Mouse (Mus musculus): Measurements from ENCODE around the gene Zbtb16.

- TF ChIP-seq CTCF (IDR thresholded peaks at IDR 0.05) (no peak), POLR2A (IDR thresholded peaks at IDR 0.05; ENCODE audit: insufficient read depth, low read depth, low read length) (no peak)
These were observed 74.9 kb downstream of the Zbtb16 start for GRCm38 (mm10) chr9:48761175-48761556.
